Mouse (Mus musculus) testis, adult 10 weeks (tissue): ENCODE results near the gene Zfp992. TPM values are rescaled to one million over a fixed set of nuclear protein-coding genes. Genes with fewer than 3 reads are reported as not detected.

Experiments
- polyA plus RNA-seq: library from polyadenylated mRNA; stranded (reverse); fragments of 350-450 nt; fragmentation: Illumina TruSeq; extraction: RNeasy Lipid Tissue Mini Kit (QIAGEN cat#74804); gene quantifications from one replicate; pipeline ENCODE4 v1.2.3, GENCODE M21; 2014; ENCODE audit warnings: low read depth, low replicate concordance

Zfp992 gene
- 77.3 TPM for polyA plus RNA-seq

DNA sequence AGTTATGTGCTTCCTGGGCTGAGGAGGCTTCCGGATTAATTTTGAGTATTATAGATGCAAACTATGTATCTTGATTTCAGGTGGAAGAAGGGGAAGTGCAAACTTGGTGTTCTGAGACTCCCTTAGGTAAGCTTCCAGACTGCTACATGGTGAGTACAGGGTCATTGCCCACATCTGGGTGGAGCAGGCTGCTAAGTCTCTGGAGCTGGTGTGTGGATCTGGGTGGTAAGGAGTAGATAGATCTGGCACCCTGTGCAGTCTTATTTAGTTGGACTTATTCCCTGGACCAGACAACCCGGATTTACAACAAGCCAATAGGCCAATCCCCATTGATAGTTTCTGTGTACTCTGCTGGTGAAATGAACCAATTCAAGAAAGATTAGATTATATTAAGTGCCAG, at the start of gene Zfp992:
Gene Zfp992 (plus strand): TSS at position 74 of the 400 bp plus-strand sequence.

DNA sequence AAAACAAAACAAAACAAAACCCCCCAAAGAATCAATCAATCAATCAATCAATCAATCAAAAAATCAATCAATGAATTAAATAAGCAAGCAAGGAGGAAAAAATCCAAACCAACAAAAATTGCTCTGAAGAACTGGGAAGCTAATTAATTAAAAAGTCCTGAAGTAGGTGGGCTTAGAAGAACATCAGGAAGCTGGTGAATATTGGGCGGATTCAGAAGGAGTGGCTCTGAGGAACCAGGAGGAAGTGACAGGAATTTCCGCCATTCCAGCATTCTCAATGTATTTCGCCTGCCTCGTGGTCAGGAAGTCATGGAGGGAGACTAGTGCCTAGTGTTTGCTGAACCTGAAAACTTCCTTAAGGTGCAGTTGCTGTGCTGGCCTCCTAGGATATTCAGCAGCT, 52.9 kb downstream of the Zfp992 start, which contains the start of gene Zfp981:
Gene Zfp981 (plus strand): TSS at position 301 of the 400 bp plus-strand sequence.

Other genes with a start within 250 kb of the Zfp992 start
- gene Zfp981, start 53.0 kb downstream of the Zfp992 start, polyA plus RNA-seq = 18.1 TPM
- 144 TPM for gene Zfp993, start 161.9 kb downstream of the Zfp992 start, polyA plus RNA-seq